Mouse (Mus musculus) skeletal muscle tissue, postnatal 0 days (tissue): ENCODE data around the gene Zfp595. TPM values are rescaled to one million over a fixed set of nuclear protein-coding genes. Genes with fewer than 3 reads are reported as not detected.

Experiments used
- polyA plus RNA-seq: library from polyadenylated mRNA; unstranded; fragments of >200 nt; fragmentation: Nextera tagmentation; extraction: Ambion mirVana; gene quantifications from 2 replicates; pipeline ENCODE4 v1.2.1, GENCODE M21; 2015

Zfp595 gene
- polyA plus RNA-seq = 0.62 and 0.69 TPM in 2 replicates

DNA sequence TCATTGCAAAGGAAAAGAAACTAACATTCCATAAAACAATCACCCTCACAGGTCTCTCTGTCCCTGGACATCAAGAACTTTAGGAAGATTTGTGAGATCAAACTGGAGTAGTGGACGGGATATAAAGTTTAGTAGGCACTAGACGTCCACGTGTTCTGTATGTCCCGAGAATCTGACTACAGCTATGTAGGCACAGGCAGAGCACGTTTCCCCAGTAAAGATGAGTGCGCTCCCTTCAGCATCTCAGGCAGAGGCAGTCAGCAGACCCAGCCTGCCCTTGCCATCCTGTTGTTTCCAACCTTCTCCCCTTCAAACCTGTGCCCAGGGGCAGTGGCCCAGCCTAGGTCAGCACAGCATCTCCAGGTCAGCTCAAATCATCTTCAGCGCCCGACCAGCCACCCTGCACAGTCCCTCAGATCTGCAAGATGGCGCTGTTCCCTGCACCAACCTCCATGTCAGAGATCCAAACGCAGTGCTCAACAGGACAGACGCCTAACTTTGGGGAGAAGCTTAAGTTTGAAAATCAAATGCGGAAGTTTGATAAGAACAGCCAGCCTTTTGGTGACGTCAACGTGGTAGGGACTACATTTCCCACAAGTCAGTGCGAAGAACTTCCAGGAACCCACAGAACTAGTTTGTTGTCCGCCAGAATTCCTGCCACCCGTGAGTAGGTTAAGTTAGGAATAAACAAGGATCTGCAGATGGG, at the start of gene Zfp595:
Gene Zfp595 (minus strand): TSS at position 552 of the 706 bp plus-strand sequence.

DNA sequence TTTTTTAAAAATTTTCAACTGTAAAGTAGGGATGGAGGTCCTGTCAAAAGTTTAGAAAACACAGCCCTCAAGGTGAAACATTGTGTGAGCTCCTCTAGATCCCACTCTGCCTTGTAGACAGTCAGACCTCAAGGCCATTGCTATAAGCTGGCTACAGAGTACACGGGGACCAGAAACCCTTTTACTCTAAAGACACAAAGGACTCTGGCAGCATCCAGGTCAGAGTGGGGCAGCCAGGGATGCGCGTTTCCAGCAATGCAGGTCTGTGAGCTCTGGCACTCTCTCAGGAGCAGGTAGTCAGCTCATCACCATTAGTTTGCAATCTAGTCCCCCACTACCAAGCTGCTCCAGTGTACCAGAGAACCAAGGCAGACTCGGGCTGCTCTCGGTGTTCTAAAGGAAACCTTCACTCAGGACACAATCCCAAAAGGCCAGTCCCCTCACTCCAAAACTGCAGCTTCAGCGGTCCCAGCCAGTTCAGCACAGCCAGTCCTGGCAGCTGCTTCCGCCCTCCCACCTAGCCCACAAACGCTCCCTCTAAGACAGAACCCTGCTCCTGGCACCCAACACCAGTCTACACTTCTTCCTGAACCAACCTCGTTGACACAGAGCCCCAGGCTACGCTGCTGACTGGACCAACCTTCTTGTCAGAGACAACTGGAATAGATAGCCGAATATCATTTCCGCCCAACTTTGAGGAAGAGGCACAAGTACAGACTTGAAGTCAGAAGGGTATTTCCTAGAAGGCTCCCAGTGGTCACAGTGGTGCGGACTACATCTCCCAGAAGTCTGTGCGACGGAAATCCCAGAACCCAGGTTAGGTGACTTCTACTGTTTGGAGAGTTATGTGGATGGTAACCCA, 42.9 kb upstream of the Zfp595 start, which contains the start of the genes Gm28041 and Zfp456:
Gene Gm28041 (minus strand): TSS at position 684 of the 862 bp plus-strand sequence.
Gene Zfp456 (minus strand): TSS at position 761 of the 862 bp plus-strand sequence.

DNA sequence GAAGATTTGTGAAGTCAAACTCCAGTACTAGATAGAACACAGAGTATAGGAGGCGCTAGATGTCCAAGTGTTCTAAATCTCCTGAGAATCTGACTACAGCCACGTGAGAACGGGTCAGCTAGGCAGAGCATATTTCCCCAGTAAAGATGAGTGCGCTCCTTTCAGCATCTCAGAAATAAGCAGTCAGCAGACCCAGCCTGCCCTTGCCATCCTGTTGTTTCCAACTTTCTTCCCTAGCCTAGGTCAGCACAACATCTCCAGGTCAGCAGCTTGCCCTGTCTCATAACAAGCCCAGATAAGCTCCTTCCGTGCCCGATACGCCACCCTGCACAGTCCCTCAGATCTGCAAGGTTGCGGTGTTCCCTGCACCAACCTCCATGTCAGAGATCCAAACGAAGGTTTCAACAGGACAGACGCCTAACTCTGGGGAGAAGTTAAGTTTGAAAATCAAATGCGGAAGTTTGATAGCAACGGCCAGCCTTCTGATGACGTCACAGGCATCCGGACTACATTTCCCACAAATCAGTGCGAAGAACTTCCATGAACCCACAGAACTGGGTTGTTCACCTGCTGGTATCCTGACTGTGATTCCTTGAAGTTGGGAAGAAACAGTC, 27.9 kb upstream of the Zfp595 start, which contains the start of the genes Gm28044 and Zfp953:
Gene Gm28044 (minus strand): TSS at position 406 of the 614 bp plus-strand sequence.
Gene Zfp953 (minus strand): TSS at position 475 of the 614 bp plus-strand sequence.

GRCm38 (mm10) chr13:67305822-67306672, 26.3 kb downstream of the Zfp595 start, which contains the start of gene Zfp457:
Zfp457 (minus strand) TSS chr13:67306485.

GRCm38 (mm10) chr13:67278314-67278713, 54.1 kb downstream of the Zfp595 start, which contains the start of gene Zfp458:
Zfp458 (minus strand) TSS chr13:67278466.

Other genes with a start within 250 kb of the Zfp595 start
- 2.4 and 3.0 TPM in 2 replicates for gene Zfp708, start 234.6 kb downstream of the Zfp595 start, polyA plus RNA-seq
- gene Gm28557, start 224.0 kb downstream of the Zfp595 start, polyA plus RNA-seq = 1.3 and 1.7 TPM in 2 replicates
- gene Rslcan18, start 216.3 kb downstream of the Zfp595 start, polyA plus RNA-seq = 0.18 TPM in 1 of 2 replicates, not detected in the other
- gene Zfp759, start 210.9 kb downstream of the Zfp595 start, polyA plus RNA-seq = 1.0 TPM in 2 replicates
- 2.4 and 2.6 TPM in 2 replicates for gene Rsl1, start 159.4 kb downstream of the Zfp595 start, polyA plus RNA-seq
- 0.56 and 0.71 TPM in 2 replicates for gene Zfp455, start 138.1 kb downstream of the Zfp595 start, polyA plus RNA-seq
- 0.56 and 0.71 TPM in 2 replicates for gene Zfp458, start 54.1 kb downstream of the Zfp595 start, polyA plus RNA-seq
- gene Zfp457, start 26.1 kb downstream of the Zfp595 start, polyA plus RNA-seq = 0.34 and 0.73 TPM in 2 replicates
- gene Gm28044, start 28.0 kb upstream of the Zfp595 start, polyA plus RNA-seq = not detected in 2 replicates
- 0.37 and 0.41 TPM in 2 replicates for gene Zfp953, start 28.0 kb upstream of the Zfp595 start, polyA plus RNA-seq
- 0.19 TPM in 1 of 2 replicates, not detected in the other for gene Gm28041, start 43.2 kb upstream of the Zfp595 start, polyA plus RNA-seq
- gene Zfp456, start 43.2 kb upstream of the Zfp595 start, polyA plus RNA-seq = 0.22 and 0.65 TPM in 2 replicates
- gene Zfp429, start 67.2 kb upstream of the Zfp595 start, polyA plus RNA-seq = 1.6 and 3.1 TPM in 2 replicates
- 0.06 and 0.13 TPM in 2 replicates for gene Zfp459, start 88.8 kb upstream of the Zfp595 start, polyA plus RNA-seq
- gene Zfp874a, start 119.1 kb upstream of the Zfp595 start, polyA plus RNA-seq = 3.9 and 5.3 TPM in 2 replicates
- 1.8 and 2.6 TPM in 2 replicates for gene Zfp874b, start 151.7 kb upstream of the Zfp595 start, polyA plus RNA-seq
- gene Zfp58, start 168.0 kb upstream of the Zfp595 start, polyA plus RNA-seq = 4.0 and 4.8 TPM in 2 replicates
- gene Gm26965, start 193.6 kb upstream of the Zfp595 start, polyA plus RNA-seq = not detected in 2 replicates
- 11.6 and 13.0 TPM in 2 replicates for gene Zfp87, start 193.6 kb upstream of the Zfp595 start, polyA plus RNA-seq
- gene Zfp748, start 221.3 kb upstream of the Zfp595 start, polyA plus RNA-seq = 2.9 and 3.0 TPM in 2 replicates